Mouse (Mus musculus): Measurements from ENCODE around the gene Ccdc63.

GRCm38 (mm10) chr5:122103075-122103474, 37.5 kb downstream of the Ccdc63 start:
- TF ChIP-seq EP300 (IDR thresholded peaks at IDR 0.05; ENCODE audit: low read depth) (no peak; the same call in 1 of the 2 replicates), CTCF (IDR thresholded peaks at IDR 0.05; ENCODE audit: low read depth) (no peak)

Data from heart, postnatal 0 days (tissue).